Mouse (Mus musculus) liver, embryonic 14.5 days (tissue): ENCODE results near the gene Hapln4.

Source experiments
- CTCF ChIP-seq: IDR thresholded peaks from 2 replicates; pipeline ENCODE4 v1.5.1; 2016; ENCODE audit warnings: antibody characterized with exemption, low read depth, control low read depth
- EP300 ChIP-seq: IDR thresholded peaks from 2 replicates; pipeline ENCODE4 v1.6.1; 2016; ENCODE audit warnings: antibody characterized with exemption, low read depth

- TF ChIP-seq CTCF (no peak), EP300 (no peak; the same call in 1 of the 2 replicates)
These were observed 40.4 kb upstream of the Hapln4 start, which contains the start of the genes Mau2 and Sugp1 for GRCm38 (mm10) chr8:70042583-70043455.
